Mouse (Mus musculus) G1E (cell line): Measurements from ENCODE around the gene Daam1. TPM values are rescaled to one million over a fixed set of nuclear protein-coding genes. Genes with fewer than 3 reads are reported as not detected.

Source experiments
- ATAC-seq: 2 replicates; pipeline ENCODE4 v1.8.0; 2016; ENCODE audit warnings: mild to moderate bottlenecking; ENCODE audit not compliant: insufficient number of reproducible peaks, poor library complexity, low FRiP score, severe bottlenecking; ENCODE audit errors: extremely low read depth
- DNase-seq: peaks from one replicate; pipeline ENCODE4 v3.0.0; 2012; ENCODE audit warnings: low spot score
- H3K27me3 ChIP-seq: 2 replicates; pipeline ENCODE4 v1.6.1; 2012; ENCODE audit warnings: mild to moderate bottlenecking, low read length, inconsistent platforms; ENCODE audit not compliant: insufficient read depth
- H3K36me3 ChIP-seq: replicated peaks from 2 replicates; pipeline ENCODE3; 2012; ENCODE audit warnings: mild to moderate bottlenecking, inconsistent platforms
- H3K4me1 ChIP-seq: 2 replicates; pipeline ENCODE4 v1.6.1; 2012; ENCODE audit warnings: low read depth, low read length, inconsistent platforms, mixed read lengths; ENCODE audit not compliant: insufficient read depth
- H3K4me3 ChIP-seq: 2 replicates; pipeline ENCODE4 v1.5.1; 2012; ENCODE audit warnings: low read depth, mild to moderate bottlenecking, inconsistent platforms, low read length, moderate library complexity, mixed read lengths
- H3K9me3 ChIP-seq: replicated peaks from 2 replicates; pipeline ENCODE4 v1.6.1; 2012; ENCODE audit warnings: inconsistent platforms
- CTCF ChIP-seq: IDR thresholded peaks from 2 replicates; pipeline ENCODE4 v1.5.1; 2012; ENCODE audit warnings: low read depth, low read length, inconsistent platforms, mixed read lengths
- GATA1 ChIP-seq: IDR thresholded peaks from 2 replicates; pipeline ENCODE4 v1.6.1; 2012; ENCODE audit warnings: borderline replicate concordance, low read length, inconsistent platforms, mixed read lengths
- GATA2 ChIP-seq: IDR thresholded peaks from 2 replicates; pipeline ENCODE4 v1.6.1; 2012; ENCODE audit warnings: low read depth, low read length, inconsistent platforms, borderline replicate concordance
- POLR2AphosphoS5 ChIP-seq: IDR thresholded peaks from 2 replicates; pipeline ENCODE4 v1.6.1; 2012; ENCODE audit warnings: low read depth, low read length, inconsistent platforms; ENCODE audit not compliant: insufficient replicate concordance
- TAL1 ChIP-seq: conservative IDR thresholded peaks from 2 replicates; pipeline ENCODE4 v1.6.1; 2012; ENCODE audit warnings: low read depth, low read length, inconsistent platforms, mixed read lengths
- polyA plus RNA-seq: library from polyadenylated mRNA; stranded (reverse); fragments of >175 nt; gene quantifications from 2 replicates; pipeline ENCODE4 v1.2.3, GENCODE M21; 2012
- total RNA-seq, 2 experiments: library from RNA; stranded (forward) in 1 of 2; stranded (reverse) in 1 of 2; fragments of 200-1000 nt in 1 of 2; fragments of >200 nt in 1 of 2; fragmentation: Nextera tagmentation in 1 of 2; gene quantifications; 2 replicates each; pipeline ENCODE4 v1.2.3; 2014 to 2017

The Daam1 gene
- total and polyA plus RNA-seq, 3 experiments: 19.8 to 69.8 (median 57.3) TPM

GRCm38 (mm10) chr12:71943646-71944045, 112.8 kb downstream of the Daam1 start:
- peaks cover 20% of the 10 kb centered on the region for H3K4me1 ChIP-seq
- DNase-seq: no peak
- no peak for TF ChIP-seq TAL1
- no peak for TF ChIP-seq GATA1
- no peak for TF ChIP-seq GATA2
- TF ChIP-seq CTCF: no peak
- TF ChIP-seq POLR2AphosphoS5: no peak
- no peak for ATAC-seq
- no peaks in the 10 kb centered on the region for H3K27me3 ChIP-seq
- H3K36me3 ChIP-seq: peaks cover 91% of the 10 kb centered on the region
- H3K9me3 ChIP-seq: no peaks in the 10 kb centered on the region
- H3K4me3 ChIP-seq: no peak overlapping the region

GRCm38 (mm10) chr12:71945844-71946243, 115.0 kb downstream of the Daam1 start:
- DNase-seq (no peak), ATAC-seq (no peak)
- Histone ChIP-seq H3K4me1 (peaks cover 18% of the 10 kb centered on the region), H3K4me3 (no peak overlapping the region), H3K9me3 (no peaks in the 10 kb centered on the region), H3K36me3 (peaks cover 94% of the 10 kb centered on the region), H3K27me3 (no peaks in the 10 kb centered on the region)
- TF ChIP-seq POLR2AphosphoS5: no peak
- no peak for TF ChIP-seq GATA1
- no peak for TF ChIP-seq GATA2
- no peak for TF ChIP-seq CTCF
- TF ChIP-seq TAL1: no peak

- no peak for ATAC-seq
- Histone ChIP-seq H3K4me1 (peaks cover 16% of the 10 kb centered on the region), H3K9me3 (no peaks in the 10 kb centered on the region), H3K4me3 (no peak overlapping the region), H3K27me3 (no peaks in the 10 kb centered on the region), H3K36me3 (peaks cover 94% of the 10 kb centered on the region)
- TF ChIP-seq POLR2AphosphoS5 (no peak), CTCF (no peak), TAL1 (no peak), GATA1 (no peak), GATA2 (no peak)
- DNase-seq: no peak
Measured at GRCm38 (mm10) chr12:71946448-71946847, 115.6 kb downstream of the Daam1 start.

GRCm38 (mm10) chr12:71948972-71949371, 118.1 kb downstream of the Daam1 start:
- H3K4me1 ChIP-seq: no peaks in the 10 kb centered on the region
- H3K36me3 ChIP-seq: peaks cover 99% of the 10 kb centered on the region
- H3K4me3 ChIP-seq: no peak overlapping the region
- ATAC-seq: no peak
- no peak for TF ChIP-seq GATA1
- TF ChIP-seq POLR2AphosphoS5: no peak
- no peak for TF ChIP-seq GATA2
- no peak for TF ChIP-seq CTCF
- no peak for TF ChIP-seq TAL1
- DNase-seq: no peak
- H3K9me3 ChIP-seq: no peaks in the 10 kb centered on the region
- no peaks in the 10 kb centered on the region for H3K27me3 ChIP-seq

GRCm38 (mm10) chr12:71949606-71950005, 118.7 kb downstream of the Daam1 start:
- no peak overlapping the region for H3K4me3 ChIP-seq
- peaks cover 98% of the 10 kb centered on the region for H3K36me3 ChIP-seq
- no peak for ATAC-seq

GRCm38 (mm10) chr12:71950095-71950877, 119.4 kb downstream of the Daam1 start:
- peaks cover 94% of the 10 kb centered on the region for H3K36me3 ChIP-seq
- no peaks in the 10 kb centered on the region for H3K27me3 ChIP-seq
- no peak for ATAC-seq

More at GRCm38 (mm10) chr12:71949606-71950005, 118.7 kb downstream of the Daam1 start:
- no peak for TF ChIP-seq GATA1
- TF ChIP-seq GATA2: no peak
- no peaks in the 10 kb centered on the region for H3K9me3 ChIP-seq
- H3K27me3 ChIP-seq: no peaks in the 10 kb centered on the region
- H3K4me1 ChIP-seq: no peaks in the 10 kb centered on the region
- no peak for DNase-seq

More at GRCm38 (mm10) chr12:71950095-71950877, 119.4 kb downstream of the Daam1 start:
- no peak for DNase-seq
- no peaks in the 10 kb centered on the region for H3K9me3 ChIP-seq
- no peak overlapping the region for H3K4me3 ChIP-seq
- H3K4me1 ChIP-seq: no peaks in the 10 kb centered on the region
- TF ChIP-seq GATA2 (no peak), TAL1 (no peak), CTCF (no peak), GATA1 (no peak), POLR2AphosphoS5 (no peak)
